Mouse (Mus musculus) heart, postnatal 14 days (tissue): ENCODE results near the gene Myd88. TPM values are rescaled to one million over a fixed set of nuclear protein-coding genes. Genes with fewer than 3 reads are reported as not detected.

Source experiments
- DNase-seq, 2 experiments: peaks; one replicate each; pipeline ENCODE4 v3.0.0; 2021 to 2022
- intact Hi-C: fragments of 180-260 bp; cut with DNase I; formaldehyde crosslinking; loops from one replicate; pipeline ENCODE4 v1.15.1; 2025
- total RNA-seq, 2 experiments: library from RNA; stranded (reverse); gene quantifications; 2 replicates each; pipeline ENCODE4 v1.2.3; 2021

Myd88 gene
- total RNA-seq, 2 experiments from 2014 or later, result 15.7 to 16.4 TPM

- intact Hi-C loops, result loop anchor here (5.0 kb wide), 1 partner anchor 108 kb away; no protein-coding TSS in a partner anchor
- no peak for DNase-seq
Observed at GRCm38 (mm10) chr9:119350531-119350930, 9.3 kb upstream of the Myd88 start.

- intact Hi-C loops, result no loop called here
- no peak for DNase-seq
Observed at GRCm38 (mm10) chr9:119346376-119346775, 5.2 kb upstream of the Myd88 start.

DNA sequence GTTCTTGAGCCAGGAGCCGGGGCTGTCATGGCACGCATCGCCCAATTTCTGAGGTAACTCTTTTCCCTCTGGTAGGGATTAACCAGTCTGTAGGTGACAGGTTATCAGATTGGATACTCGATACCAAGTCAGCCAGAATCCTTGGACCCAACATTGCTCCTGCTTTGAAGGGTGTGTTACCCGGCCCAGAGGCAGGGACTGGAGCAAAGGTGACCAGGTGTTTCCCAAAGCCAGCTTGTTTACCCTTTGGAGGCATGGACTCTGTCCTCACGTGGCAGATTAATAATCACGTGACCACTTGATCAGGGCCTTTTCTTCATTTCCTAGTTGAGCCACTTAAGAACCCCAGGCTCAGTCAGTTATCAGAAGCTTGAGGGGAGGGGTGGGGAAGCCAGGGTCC lies 1.5 kb upstream of the Myd88 start:
- DNase-seq, result no peak
- intact Hi-C loops, result no loop called here

- no peak for DNase-seq
Observed at GRCm38 (mm10) chr9:119340212-119340580, 1.0 kb downstream of the Myd88 start.

GRCm38 (mm10) chr9:119339558-119340211 lies 1.5 kb downstream of the Myd88 start, which contains the start of gene Acaa1a:
TSS of gene Acaa1a (plus strand) at chr9:119339676.
- peak; percentile 70 to 77 for DNase-seq
- intact Hi-C loops, result loop anchor here (2.0 kb wide), 1 partner anchor 17 kb away; the partner anchor contains the start of gene Oxsr1

More at GRCm38 (mm10) chr9:119340212-119340580, 1.0 kb downstream of the Myd88 start:
- intact Hi-C loops, result loop anchor here (2.0 kb wide), 1 partner anchor 17 kb away; the partner anchor contains the start of gene Oxsr1

GRCm38 (mm10) chr9:119339106-119339505 lies 2.1 kb downstream of the Myd88 start:
- intact Hi-C loops, result no loop called here
- DNase-seq, result no peak

DNA sequence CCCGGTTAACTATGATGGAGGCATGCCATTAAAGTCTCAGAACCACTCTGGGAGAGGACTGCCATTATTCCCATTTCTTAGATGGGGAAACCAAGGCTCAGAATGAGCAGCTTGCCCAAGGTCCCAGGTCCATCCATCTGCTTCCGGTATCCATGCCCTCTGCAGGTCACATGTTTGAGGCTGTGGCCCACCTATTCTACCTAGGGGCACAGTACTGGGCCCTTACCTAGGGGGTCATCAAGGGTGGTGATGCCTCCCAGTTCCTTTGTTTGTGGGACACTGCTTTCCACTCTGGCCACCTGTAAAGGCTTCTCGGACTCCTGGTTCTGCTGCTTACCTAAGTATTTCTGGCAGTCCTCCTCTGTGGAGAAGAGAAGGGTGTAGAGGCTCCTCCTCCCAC lies 2.9 kb downstream of the Myd88 start:
- intact Hi-C loops, result no loop called here
- no peak for DNase-seq

- intact Hi-C loops, result no loop called here
- no peak for DNase-seq
Observed at GRCm38 (mm10) chr9:119337842-119338241, 3.4 kb downstream of the Myd88 start.

- DNase-seq, result no peak
- intact Hi-C loops, result no loop called here
Observed at GRCm38 (mm10) chr9:119335571-119335970, 5.6 kb downstream of the Myd88 start.

- intact Hi-C loops, result no loop called here
Observed at GRCm38 (mm10) chr9:119334834-119335233, 6.4 kb downstream of the Myd88 start.

GRCm38 (mm10) chr9:119334324-119334723 lies 6.9 kb downstream of the Myd88 start:
- intact Hi-C loops, result no loop called here
- peak; percentile 54 to 77 for DNase-seq

More at GRCm38 (mm10) chr9:119334834-119335233, 6.4 kb downstream of the Myd88 start:
- no peak for DNase-seq

DNA sequence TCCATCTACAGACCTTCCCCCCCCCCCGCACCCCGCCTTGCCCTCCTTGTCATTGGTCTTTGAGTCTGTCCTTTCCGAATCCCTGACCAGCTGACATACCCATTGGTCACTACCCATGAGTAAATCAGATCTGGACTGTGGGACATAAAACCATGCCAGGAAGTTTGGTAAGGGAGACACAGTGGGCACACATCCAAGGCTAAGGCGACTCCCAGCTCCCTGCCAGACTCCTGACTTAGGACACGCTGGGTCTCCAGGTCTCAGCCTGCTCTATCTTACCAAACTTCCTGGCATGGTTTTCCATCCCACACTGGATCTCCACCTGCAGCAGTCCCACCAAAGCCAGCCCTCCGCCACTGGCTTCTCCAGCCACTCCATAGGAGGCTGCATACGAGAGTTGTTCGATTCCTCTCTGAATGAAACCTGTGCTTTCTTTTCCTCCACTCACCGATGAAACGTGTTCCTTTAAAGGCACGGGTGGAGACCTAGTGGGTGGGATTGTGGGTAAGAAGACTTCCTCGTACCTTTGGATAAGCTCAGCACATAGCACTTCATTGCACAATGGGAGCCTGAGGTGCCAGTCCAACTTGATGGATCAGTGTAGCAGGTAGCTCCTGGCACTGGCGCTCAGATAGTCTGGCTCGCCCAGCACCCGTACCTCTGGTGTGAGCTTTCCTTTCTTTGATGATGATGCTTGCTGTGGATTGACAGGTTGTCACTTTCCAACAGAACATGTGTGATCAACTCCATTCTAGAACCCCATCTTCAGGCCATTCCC lies 10.8 kb downstream of the Myd88 start:
- intact Hi-C loops, result no loop called here
- peak in 1 of 2 experiments; percentile 40 for DNase-seq

DNA sequence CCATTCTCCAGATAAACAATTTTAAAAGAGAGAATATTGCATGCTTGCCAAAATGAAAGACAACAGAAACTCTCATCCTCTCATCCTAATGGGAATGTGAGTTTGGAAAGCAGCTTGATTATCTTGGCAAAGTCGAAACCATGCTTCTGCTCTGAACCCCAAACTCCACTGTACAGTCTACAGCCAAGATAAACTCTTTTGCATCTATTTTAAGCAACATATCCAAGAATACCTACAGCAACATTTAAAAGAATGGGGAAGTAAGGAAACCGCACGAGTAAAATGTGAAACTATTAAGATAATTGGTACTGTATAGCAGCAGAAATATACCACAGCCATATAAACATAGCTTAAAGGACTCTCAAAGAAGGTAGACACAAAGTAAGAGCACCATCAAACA lies 12.7 kb downstream of the Myd88 start:
- DNase-seq, result no peak
- intact Hi-C loops, result no loop called here

DNA sequence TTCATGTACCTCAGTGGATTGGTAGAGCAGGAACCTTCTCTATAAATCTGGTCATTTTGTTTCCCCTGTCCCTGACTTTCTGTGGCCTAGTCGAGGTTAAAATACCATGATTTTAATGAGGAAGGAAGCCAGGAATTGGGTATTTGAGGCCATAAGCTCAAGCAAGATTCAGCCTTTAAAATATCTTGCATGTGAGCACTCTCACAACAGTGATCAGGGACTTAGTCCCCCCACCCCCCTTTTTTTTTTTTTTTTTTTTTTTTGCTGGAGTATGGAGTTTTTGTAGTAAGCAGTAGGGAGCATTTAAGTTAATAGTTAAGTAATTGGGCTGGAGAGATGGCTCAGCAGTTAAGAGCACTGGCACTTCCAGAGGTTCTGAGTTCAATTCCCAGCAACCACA lies 17.1 kb downstream of the Myd88 start:
- DNase-seq, result no peak
- intact Hi-C loops, result loop anchor here (5.0 kb wide), 1 partner anchor 227 kb away; no protein-coding TSS in a partner anchor

DNA sequence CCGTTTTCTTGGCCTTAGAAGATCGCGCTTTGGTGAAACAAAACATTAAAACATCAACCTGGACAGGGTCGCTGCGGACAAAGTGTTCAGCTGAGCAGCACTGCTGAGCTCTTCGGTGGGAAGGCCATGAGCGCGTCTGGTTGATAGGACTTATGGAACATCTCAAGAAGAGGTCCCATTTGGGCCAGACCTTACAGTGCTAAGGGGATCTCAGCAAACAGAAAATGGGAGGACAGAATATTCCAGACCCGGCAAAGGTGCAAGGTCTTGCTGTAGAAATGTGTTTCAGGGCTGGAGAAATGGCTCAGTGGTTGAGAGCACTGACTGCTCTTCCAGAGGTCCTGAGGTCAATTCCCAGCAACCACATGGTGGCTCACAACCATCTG lies 18.0 kb downstream of the Myd88 start:
- DNase-seq, result no peak
- intact Hi-C loops, result loop anchor here (2.0 to 5.0 kb wide), 2 partner anchors 18 to 226 kb away; partner anchors contain the start of gene Myd88

DNA sequence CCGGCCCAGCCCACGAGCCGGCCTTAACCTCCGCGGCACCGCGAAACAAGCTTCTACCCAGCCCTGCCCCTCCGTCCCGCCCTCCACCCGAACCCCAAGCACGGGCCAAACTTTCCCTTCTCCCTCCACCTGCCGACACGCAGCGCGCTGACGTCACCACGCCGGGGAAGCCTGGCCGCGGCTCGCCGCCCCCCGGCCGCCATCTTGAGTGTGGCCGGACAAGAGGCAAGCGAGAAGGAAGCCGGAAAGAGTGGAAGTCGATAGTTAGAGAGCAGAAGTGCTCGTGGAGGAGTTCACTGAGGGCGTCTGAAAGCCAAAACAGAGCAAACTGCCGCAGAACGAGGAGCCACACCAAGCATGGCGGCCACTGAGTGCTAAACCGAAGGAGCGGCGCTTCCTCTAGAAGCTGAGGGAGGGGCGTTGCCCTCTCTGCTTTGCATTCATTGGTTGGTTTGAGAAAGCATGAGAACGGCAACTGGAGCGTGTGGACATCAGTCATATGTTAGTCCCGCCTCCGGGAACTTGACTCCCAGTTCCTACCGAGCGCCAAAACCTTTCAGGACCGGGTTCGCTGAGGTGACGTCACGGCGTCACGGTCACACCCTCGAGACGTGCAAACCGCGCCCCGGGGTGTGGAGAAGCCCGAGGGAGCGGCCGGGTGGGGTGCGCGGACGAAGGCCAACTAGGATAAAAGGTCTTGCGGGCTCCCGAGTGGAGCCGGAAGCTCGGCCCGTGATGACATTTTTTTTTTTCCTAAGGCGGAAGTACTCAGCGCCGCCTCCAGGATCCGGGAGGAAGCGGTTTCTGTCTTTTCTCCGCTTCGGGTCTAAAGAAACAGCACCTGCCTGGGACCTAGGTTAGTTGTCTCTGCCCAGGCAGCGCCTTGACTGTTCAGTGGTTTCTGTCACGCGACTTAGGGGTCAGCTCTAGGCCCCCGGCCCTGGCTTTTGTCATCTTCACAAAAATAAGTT lies 18.6 kb downstream of the Myd88 start, which contains the start of gene Oxsr1:
Gene Oxsr1 (minus strand): TSS at position 139 of the 971 bp plus-strand sequence.
- peak; percentile 99 for DNase-seq
- intact Hi-C loops, result loop anchor here (2.0 to 5.0 kb wide), 2 partner anchors 18 to 225 kb away; partner anchors contain the start of gene Myd88

DNA sequence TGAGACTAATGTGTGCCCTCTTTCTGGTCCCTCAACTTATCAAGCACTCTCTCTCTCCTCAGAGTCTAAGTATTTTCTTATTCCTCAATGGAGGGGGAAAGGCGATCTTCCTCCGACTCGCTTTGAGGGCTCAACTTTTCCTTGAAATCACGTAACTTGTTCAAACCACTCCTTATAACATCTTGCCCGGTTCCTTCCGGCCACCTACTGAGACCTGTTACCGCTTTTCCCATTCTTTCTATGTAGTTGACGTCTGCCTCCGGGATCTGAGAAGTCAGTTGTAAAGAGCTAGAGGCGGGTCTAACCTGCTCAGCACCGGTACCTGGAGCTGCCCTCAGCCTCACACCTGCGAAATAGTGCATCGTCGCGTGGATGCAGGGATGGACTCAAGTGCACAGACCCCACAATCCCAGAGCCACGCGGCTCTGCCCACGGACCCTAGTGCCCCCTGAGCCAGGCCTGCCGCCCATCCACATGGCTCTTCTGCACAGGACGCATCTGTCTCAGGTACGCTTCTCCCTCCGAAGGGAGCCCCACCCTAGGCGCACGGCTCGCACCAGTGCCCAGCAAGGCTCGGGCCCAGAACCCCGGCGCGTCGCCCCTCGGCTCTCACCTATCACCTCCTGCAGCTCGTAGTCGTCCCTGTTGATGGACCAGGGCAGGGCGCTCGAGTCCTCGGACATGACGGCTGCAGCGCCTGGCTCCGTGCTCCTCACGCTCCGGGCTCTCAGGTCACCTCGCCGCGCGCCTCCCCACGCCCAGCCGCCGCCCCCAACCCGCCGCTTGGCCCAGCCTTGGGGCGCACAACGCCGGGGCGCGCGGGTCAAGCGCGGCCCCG lies 19.6 kb downstream of the Myd88 start:
- DNase-seq, result no peak
- intact Hi-C loops, result loop anchor here (2.0 to 5.0 kb wide), 2 partner anchors 19 to 224 kb away; partner anchors contain the start of gene Myd88

- no peak for DNase-seq
- intact Hi-C loops, result loop anchor here (5.0 kb wide), 1 partner anchor 224 kb away; no protein-coding TSS in a partner anchor
Observed at GRCm38 (mm10) chr9:119320946-119321345, 20.3 kb downstream of the Myd88 start.

- no peak for DNase-seq
- intact Hi-C loops, result loop anchor here (5.0 kb wide), 1 partner anchor 223 kb away; no protein-coding TSS in a partner anchor
Observed at GRCm38 (mm10) chr9:119320446-119320845, 20.8 kb downstream of the Myd88 start.
